Mouse (Mus musculus) bone marrow macrophage, adult 2 months (primary cell): Measurements from ENCODE around the gene Pard3.

Experiments used
- CTCF ChIP-seq: IDR thresholded peaks from 2 replicates; pipeline ENCODE4 v1.5.1; 2012; ENCODE audit warnings: low read depth, mild to moderate bottlenecking, low read length, moderate library complexity
- POLR2A ChIP-seq: IDR thresholded peaks from 2 replicates; pipeline ENCODE4 v1.6.1; 2012; ENCODE audit warnings: mild to moderate bottlenecking, low read depth, low read length, borderline replicate concordance

DNA sequence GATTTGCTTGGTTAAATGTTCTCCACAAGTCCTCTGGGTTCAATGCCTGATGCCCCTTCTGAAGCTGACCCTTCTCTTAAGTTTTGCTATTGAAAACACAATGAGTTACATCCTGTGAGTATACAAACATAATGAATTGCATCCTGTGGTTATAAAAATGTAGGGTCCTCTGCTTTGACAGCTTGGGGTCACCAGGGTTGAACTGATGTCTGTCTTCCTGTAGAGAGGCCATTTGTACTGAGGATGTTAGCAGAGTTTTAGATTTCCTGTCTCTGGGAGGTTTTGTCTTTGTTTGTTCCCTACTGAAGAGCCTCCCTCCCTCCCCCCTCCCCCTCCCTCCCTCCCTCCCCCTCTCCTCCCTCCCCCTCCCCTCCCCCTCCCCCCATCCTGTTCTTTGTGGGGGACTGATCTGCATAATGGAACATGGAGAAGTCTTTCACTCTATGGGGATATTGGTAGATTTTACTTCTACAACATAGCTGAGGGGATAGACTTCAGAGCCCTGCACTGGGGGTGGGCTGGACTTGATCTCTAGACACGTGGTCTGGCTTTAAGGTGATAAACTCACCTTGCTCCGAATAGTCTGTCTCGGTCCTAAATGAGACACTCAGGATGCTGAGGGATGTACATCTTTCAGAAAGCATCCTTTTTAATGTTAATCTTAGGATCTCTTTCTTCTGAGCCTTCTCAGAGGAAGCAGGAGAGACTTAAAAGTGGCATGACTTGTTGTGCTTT, 261.3 kb downstream of the Pard3 start:
- TF ChIP-seq CTCF: no peak
- no peak for TF ChIP-seq POLR2A
